Mouse (Mus musculus): Measurements from ENCODE around the gene Ucma. TPM values are rescaled to one million over a fixed set of nuclear protein-coding genes. Genes with fewer than 3 reads are reported as not detected.

Ucma gene
- polyA plus RNA-seq, 1 experiment from 2014 or later = 1.4 TPM

GRCm38 (mm10) chr2:4994436-4994835 is 18.5 kb downstream of the Ucma start:
- no peaks in the 10 kb centered on the region for H3K9me3 ChIP-seq (ENCODE audit: control insufficient read depth, low read length)
- no peaks in the 10 kb centered on the region for H3K4me1 ChIP-seq (replicated peaks; ENCODE audit: control insufficient read depth, insufficient read depth, low read length)
- DNase-seq (ENCODE audit: low spot score) (no peak), ATAC-seq (ENCODE audit: low FRiP score) (no peak)
- H3K27me3 ChIP-seq (ENCODE audit: control insufficient read depth, insufficient read depth, low read length) = no peaks in the 10 kb centered on the region
- H3K9ac ChIP-seq = no peak overlapping the region
- H3K4me2 ChIP-seq (replicated peaks) = no peak overlapping the region
- no peaks in the 10 kb centered on the region; the same call in 1 of the 2 replicates for H3K36me3 ChIP-seq (replicated peaks; ENCODE audit: control insufficient read depth, insufficient read depth)
- 91% methylated on average over 4 of the region's 4 CpGs for WGBS
- no peak overlapping the region for H3K27ac ChIP-seq
- no peak overlapping the region for H3K4me3 ChIP-seq (replicated peaks; ENCODE audit: low read length)

DNA sequence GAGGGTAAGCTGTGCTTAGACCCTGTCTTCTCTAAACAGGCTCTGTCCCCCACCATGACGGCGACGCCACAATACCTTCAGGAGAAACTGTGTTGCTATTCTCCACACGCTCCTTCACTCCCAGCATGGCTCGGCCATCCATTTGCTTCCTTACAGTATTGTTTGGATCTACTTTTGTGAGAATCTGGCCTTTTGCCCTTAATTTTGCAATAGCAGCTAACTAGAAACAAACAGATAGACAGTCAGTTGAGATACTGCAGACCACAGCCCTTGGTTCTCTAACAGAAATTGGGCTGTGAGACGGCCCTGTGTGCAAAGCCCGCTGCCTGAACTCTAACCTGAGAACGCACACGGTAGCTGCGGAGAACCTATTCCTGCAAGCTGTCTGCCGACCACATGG is 19.7 kb downstream of the Ucma start:
- Histone ChIP-seq H3K27ac (no peak overlapping the region), H3K4me1 (replicated peaks; ENCODE audit: control insufficient read depth, insufficient read depth, low read length) (no peaks in the 10 kb centered on the region), H3K9me3 (ENCODE audit: control insufficient read depth, low read length) (no peaks in the 10 kb centered on the region), H3K36me3 (replicated peaks; ENCODE audit: control insufficient read depth, insufficient read depth) (no peaks in the 10 kb centered on the region; the same call in 1 of the 2 replicates), H3K9ac (no peak overlapping the region), H3K27me3 (ENCODE audit: control insufficient read depth, insufficient read depth, low read length) (no peaks in the 10 kb centered on the region), H3K4me2 (replicated peaks) (no peak overlapping the region), H3K4me3 (replicated peaks; ENCODE audit: low read length) (no peak overlapping the region)
- WGBS = 95% methylated on average over 11 of the region's 11 CpGs
- DNase-seq (ENCODE audit: low spot score) = no peak
- no peak for ATAC-seq (ENCODE audit: low FRiP score)

GRCm38 (mm10) chr2:4996421-4996824 is 20.5 kb downstream of the Ucma start:
- DNase-seq (ENCODE audit: low spot score) = no peak
- Histone ChIP-seq H3K4me3 (replicated peaks; ENCODE audit: low read length) (no peak overlapping the region), H3K4me1 (replicated peaks; ENCODE audit: control insufficient read depth, insufficient read depth, low read length) (no peaks in the 10 kb centered on the region), H3K4me2 (replicated peaks) (no peak overlapping the region), H3K9ac (no peak overlapping the region), H3K36me3 (replicated peaks; ENCODE audit: control insufficient read depth, insufficient read depth) (no peaks in the 10 kb centered on the region; the same call in 1 of the 2 replicates), H3K27me3 (ENCODE audit: control insufficient read depth, insufficient read depth, low read length) (no peaks in the 10 kb centered on the region), H3K27ac (no peak overlapping the region), H3K9me3 (ENCODE audit: control insufficient read depth, low read length) (no peaks in the 10 kb centered on the region)
- WGBS = 95% methylated on average over 6 of the region's 6 CpGs
- no peak for ATAC-seq (ENCODE audit: low FRiP score)

- no peak overlapping the region for H3K4me2 ChIP-seq (replicated peaks)
- no peaks in the 10 kb centered on the region for H3K9me3 ChIP-seq (ENCODE audit: control insufficient read depth, low read length)
- no peaks in the 10 kb centered on the region for H3K4me1 ChIP-seq (replicated peaks; ENCODE audit: control insufficient read depth, insufficient read depth, low read length)
- ATAC-seq (ENCODE audit: low FRiP score) (no peak), DNase-seq (ENCODE audit: low spot score) (no peak)
- no peak overlapping the region for H3K4me3 ChIP-seq (replicated peaks; ENCODE audit: low read length)
- no peaks in the 10 kb centered on the region for H3K27me3 ChIP-seq (ENCODE audit: control insufficient read depth, insufficient read depth, low read length)
- H3K36me3 ChIP-seq (replicated peaks; ENCODE audit: control insufficient read depth, insufficient read depth) = no peaks in the 10 kb centered on the region
- WGBS = 87% methylated on average over 3 of the region's 3 CpGs
- no peak overlapping the region for H3K9ac ChIP-seq
- no peak overlapping the region for H3K27ac ChIP-seq
Observed at GRCm38 (mm10) chr2:4998905-4999304, 23.0 kb downstream of the Ucma start.

GRCm38 (mm10) chr2:5001266-5001665 is 25.3 kb downstream of the Ucma start:
- no peaks in the 10 kb centered on the region for H3K36me3 ChIP-seq (replicated peaks; ENCODE audit: control insufficient read depth, insufficient read depth)
- no peaks in the 10 kb centered on the region for H3K9me3 ChIP-seq (ENCODE audit: control insufficient read depth, low read length)
- H3K4me3 ChIP-seq (replicated peaks; ENCODE audit: low read length) = no peak overlapping the region
- H3K4me1 ChIP-seq (replicated peaks; ENCODE audit: control insufficient read depth, insufficient read depth, low read length) = no peaks in the 10 kb centered on the region
- whole genome bisulfite sequencing = 95% methylated on average over 6 of the region's 6 CpGs
- H3K27me3 ChIP-seq (ENCODE audit: control insufficient read depth, insufficient read depth, low read length) = no peaks in the 10 kb centered on the region
- H3K9ac ChIP-seq = no peak overlapping the region
- DNase-seq (ENCODE audit: low spot score) (no peak), ATAC-seq (ENCODE audit: low FRiP score) (no peak)
- H3K27ac ChIP-seq = no peak overlapping the region
- H3K4me2 ChIP-seq (replicated peaks) = no peak overlapping the region

DNA sequence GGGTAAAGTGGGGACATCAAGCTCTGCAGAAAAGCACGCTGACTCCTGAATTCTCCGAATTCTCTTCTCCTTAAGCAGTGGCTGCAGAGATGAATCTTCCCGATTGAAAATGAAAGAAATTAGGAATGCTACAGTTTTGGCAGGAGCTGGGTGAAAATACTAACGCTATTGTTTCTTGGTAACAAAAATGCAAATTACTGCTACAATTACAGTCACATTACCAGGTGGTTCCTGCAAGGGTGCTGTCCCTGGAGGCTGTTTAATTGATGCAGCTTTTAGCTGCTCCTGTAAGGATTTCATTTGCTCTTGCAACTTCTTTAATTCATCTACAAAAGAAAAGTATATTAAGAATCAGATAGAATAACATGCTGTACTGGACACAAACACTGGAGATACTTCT is 31.2 kb downstream of the Ucma start:
- H3K4me1 ChIP-seq (replicated peaks; ENCODE audit: control insufficient read depth, insufficient read depth, low read length) = no peaks in the 10 kb centered on the region
- H3K4me3 ChIP-seq (replicated peaks; ENCODE audit: low read length) = no peak overlapping the region
- ATAC-seq (ENCODE audit: low FRiP score) = no peak
- no peaks in the 10 kb centered on the region for H3K9me3 ChIP-seq (ENCODE audit: control insufficient read depth, low read length)
- H3K36me3 ChIP-seq (replicated peaks; ENCODE audit: control insufficient read depth, insufficient read depth) = no peaks in the 10 kb centered on the region
- WGBS = 94% methylated on average over 4 of the region's 4 CpGs
- H3K9ac ChIP-seq = no peak overlapping the region
- no peak overlapping the region for H3K27ac ChIP-seq
- no peaks in the 10 kb centered on the region for H3K27me3 ChIP-seq (ENCODE audit: control insufficient read depth, insufficient read depth, low read length)
- H3K4me2 ChIP-seq (replicated peaks) = no peak overlapping the region
- no peak for DNase-seq (ENCODE audit: low spot score)

GRCm38 (mm10) chr2:5011898-5012490 is 36.1 kb downstream of the Ucma start:
- no peak overlapping the region for H3K9ac ChIP-seq
- H3K4me2 ChIP-seq (replicated peaks) = peak overlapping the region; percentile 64
- no peaks in the 10 kb centered on the region for H3K36me3 ChIP-seq (replicated peaks; ENCODE audit: control insufficient read depth, insufficient read depth)
- peak overlapping the region; percentile 44 for H3K4me3 ChIP-seq (replicated peaks; ENCODE audit: low read length)
- no peaks in the 10 kb centered on the region for H3K4me1 ChIP-seq (replicated peaks; ENCODE audit: control insufficient read depth, insufficient read depth, low read length)
- ATAC-seq (ENCODE audit: low FRiP score) (no peak), DNase-seq (ENCODE audit: low spot score) (no peak)
- WGBS = 14% methylated on average over 8 of the region's 8 CpGs
- no peaks in the 10 kb centered on the region for H3K9me3 ChIP-seq (ENCODE audit: control insufficient read depth, low read length)
- H3K27ac ChIP-seq = no peak overlapping the region
- H3K27me3 ChIP-seq (ENCODE audit: control insufficient read depth, insufficient read depth, low read length) = no peaks in the 10 kb centered on the region

GRCm38 (mm10) chr2:5012491-5013324 is 36.8 kb downstream of the Ucma start, which contains the start of gene Mcm10:
Mcm10 (minus strand) TSS chr2:5012791.
- no peaks in the 10 kb centered on the region for H3K36me3 ChIP-seq (replicated peaks; ENCODE audit: control insufficient read depth, insufficient read depth)
- no peak within 1 kb of the TSS; the same call in 1 of the 2 replicates for H3K27ac ChIP-seq
- H3K9ac ChIP-seq = no peak within 1 kb of the TSS
- peak within 1 kb of the TSS; percentile 44 for H3K4me3 ChIP-seq (replicated peaks; ENCODE audit: low read length)
- ATAC-seq (ENCODE audit: low FRiP score) = peak; percentile 100
- H3K9me3 ChIP-seq (ENCODE audit: control insufficient read depth, low read length) = no peaks in the 10 kb centered on the region
- H3K27me3 ChIP-seq (ENCODE audit: control insufficient read depth, insufficient read depth, low read length) = no peaks in the 10 kb centered on the region
- peak within 1 kb of the TSS; percentile 64 for H3K4me2 ChIP-seq (replicated peaks)
- peak; percentile 97 for DNase-seq (ENCODE audit: low spot score)
- H3K4me1 ChIP-seq (replicated peaks; ENCODE audit: control insufficient read depth, insufficient read depth, low read length) = no peaks in the 10 kb centered on the region
- WGBS = 5% methylated on average over 31 of the region's 32 CpGs

GRCm38 (mm10) chr2:5014616-5015015 is 38.7 kb downstream of the Ucma start:
- Histone ChIP-seq H3K9ac (no peak overlapping the region), H3K36me3 (replicated peaks; ENCODE audit: control insufficient read depth, insufficient read depth) (no peaks in the 10 kb centered on the region), H3K27ac (no peak overlapping the region), H3K4me2 (replicated peaks) (no peak overlapping the region), H3K27me3 (ENCODE audit: control insufficient read depth, insufficient read depth, low read length) (no peaks in the 10 kb centered on the region), H3K4me1 (replicated peaks; ENCODE audit: control insufficient read depth, insufficient read depth, low read length) (no peaks in the 10 kb centered on the region), H3K9me3 (ENCODE audit: control insufficient read depth, low read length) (no peaks in the 10 kb centered on the region), H3K4me3 (replicated peaks; ENCODE audit: low read length) (no peak overlapping the region)
- DNase-seq (ENCODE audit: low spot score) = no peak
- no peak for ATAC-seq (ENCODE audit: low FRiP score)
- WGBS = 77% methylated on average over 7 of the region's 7 CpGs

All from hindbrain, embryonic 14.5 days (tissue).